Mouse (Mus musculus) stomach, embryonic 16.5 days (tissue): Measurements from ENCODE around the gene Adamtsl5. TPM values are rescaled to one million over a fixed set of nuclear protein-coding genes. Genes with fewer than 3 reads are reported as not detected.

Source experiments
- microRNA-seq: library from miRNA; unstranded; fragments of <30 nt; microRNA quantifications from one replicate; pipeline ENCODE4, GENCODE M21; 2016
- polyA plus RNA-seq: library from polyadenylated mRNA; unstranded; fragments of >200 nt; fragmentation: Nextera tagmentation; extraction: Ambion mirVana; gene quantifications from 2 replicates; pipeline ENCODE4 v1.2.1, GENCODE M21; 2015

Gene Adamtsl5
- polyA plus RNA-seq, 1 experiment from 2014 or later: 22.0 TPM

Small RNAs within 50 kb of the gene (microRNA-seq; reads per million reads assigned to microRNA genes)
- not detected for gene Gm22721

Other genes with a start within 250 kb of the Adamtsl5 start
- 17.2 and 19.0 TPM in 2 replicates for gene Sbno2, start 242.8 kb downstream of the Adamtsl5 start, polyA plus RNA-seq
- gene Stk11, start 232.6 kb downstream of the Adamtsl5 start, polyA plus RNA-seq: 14.5 and 14.8 TPM in 2 replicates
- gene Atp5d, start 209.8 kb downstream of the Adamtsl5 start, polyA plus RNA-seq: 536 and 594 TPM in 2 replicates
- 3.1 and 3.9 TPM in 2 replicates for gene Cbarp, start 207.6 kb downstream of the Adamtsl5 start, polyA plus RNA-seq
- gene Midn, start 200.1 kb downstream of the Adamtsl5 start, polyA plus RNA-seq: 7.8 and 9.8 TPM in 2 replicates
- gene Cirbp, start 182.4 kb downstream of the Adamtsl5 start, polyA plus RNA-seq: 69.8 and 80.8 TPM in 2 replicates
- gene 1600002K03Rik, start 175.5 kb downstream of the Adamtsl5 start, polyA plus RNA-seq: 16.4 and 16.6 TPM in 2 replicates
- gene Efna2, start 168.9 kb downstream of the Adamtsl5 start, polyA plus RNA-seq: 9.3 and 10.5 TPM in 2 replicates
- gene Mum1, start 122.0 kb downstream of the Adamtsl5 start, polyA plus RNA-seq: 50.8 and 51.6 TPM in 2 replicates
- 340 and 344 TPM in 2 replicates for gene Ndufs7, start 99.3 kb downstream of the Adamtsl5 start, polyA plus RNA-seq
- 92.0 and 115 TPM in 2 replicates for gene Gamt, start 87.4 kb downstream of the Adamtsl5 start, polyA plus RNA-seq
- gene Dazap1, start 86.9 kb downstream of the Adamtsl5 start, polyA plus RNA-seq: 35.8 and 43.9 TPM in 2 replicates
- gene Rps15, start 56.0 kb downstream of the Adamtsl5 start, polyA plus RNA-seq: 807 and 821 TPM in 2 replicates
- 3.3 and 4.3 TPM in 2 replicates for gene Apc2, start 52.4 kb downstream of the Adamtsl5 start, polyA plus RNA-seq
- 46.6 and 48.1 TPM in 2 replicates for gene 2310011J03Rik, start 27.9 kb downstream of the Adamtsl5 start, polyA plus RNA-seq
- gene Pcsk4, start 18.9 kb downstream of the Adamtsl5 start, polyA plus RNA-seq: 3.7 and 4.4 TPM in 2 replicates
- 45.2 and 51.1 TPM in 2 replicates for gene Reep6, start 18.5 kb downstream of the Adamtsl5 start, polyA plus RNA-seq
- 0.14 and 0.61 TPM in 2 replicates for gene Plk5, start 8.0 kb upstream of the Adamtsl5 start, polyA plus RNA-seq
- 3.0 and 4.1 TPM in 2 replicates for gene Mex3d, start 39.2 kb upstream of the Adamtsl5 start, polyA plus RNA-seq
- 131 and 139 TPM in 2 replicates for gene Mbd3, start 51.1 kb upstream of the Adamtsl5 start, polyA plus RNA-seq
- 669 and 707 TPM in 2 replicates for gene Uqcr11, start 58.4 kb upstream of the Adamtsl5 start, polyA plus RNA-seq
- gene Tcf3, start 85.2 kb upstream of the Adamtsl5 start, polyA plus RNA-seq: 46.1 and 57.9 TPM in 2 replicates
- 0.06 and 0.08 TPM in 2 replicates for gene Onecut3, start 146.4 kb upstream of the Adamtsl5 start, polyA plus RNA-seq
- 0.12 and 0.21 TPM in 2 replicates for gene Atp8b3, start 190.7 kb upstream of the Adamtsl5 start, polyA plus RNA-seq
- gene Rexo1, start 213.1 kb upstream of the Adamtsl5 start, polyA plus RNA-seq: 16.7 TPM in 2 replicates
- 8.4 and 8.7 TPM in 2 replicates for gene Klf16, start 228.9 kb upstream of the Adamtsl5 start, polyA plus RNA-seq
- 42.9 and 44.3 TPM in 2 replicates for gene Abhd17a, start 241.9 kb upstream of the Adamtsl5 start, polyA plus RNA-seq